Mouse (Mus musculus) spleen, postnatal 36 days (tissue): Measurements from ENCODE around the gene Tbc1d22a.

Experiments
- DNase-seq, 2 experiments: peaks; one replicate each; pipeline ENCODE4 v3.0.0; 2022; ENCODE audit warnings: low spot score in 2 of 2, mixed read lengths in 1 of 2

The Tbc1d22a gene

DNA sequence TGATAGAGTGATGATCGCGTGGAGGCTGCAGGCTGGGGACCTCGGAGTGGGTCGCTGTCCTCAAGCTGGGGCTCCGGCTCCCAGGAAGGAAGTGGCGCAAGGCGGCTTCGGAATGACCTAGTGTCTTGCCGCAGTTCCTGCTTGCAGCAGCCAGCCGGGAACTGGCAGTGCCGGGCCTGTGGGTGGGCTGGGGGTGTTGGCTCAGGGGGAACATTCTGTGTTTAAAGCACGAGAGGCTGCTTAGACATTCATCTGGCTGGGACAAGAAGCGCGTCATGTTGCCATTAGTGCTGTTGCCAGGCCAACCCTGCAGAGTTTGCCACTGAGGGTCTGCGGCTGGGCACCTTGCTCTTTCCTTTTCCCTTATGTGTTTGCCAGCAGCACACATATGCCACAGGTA, 63.2 kb downstream of the Tbc1d22a start:
- DNase-seq = no peak

DNA sequence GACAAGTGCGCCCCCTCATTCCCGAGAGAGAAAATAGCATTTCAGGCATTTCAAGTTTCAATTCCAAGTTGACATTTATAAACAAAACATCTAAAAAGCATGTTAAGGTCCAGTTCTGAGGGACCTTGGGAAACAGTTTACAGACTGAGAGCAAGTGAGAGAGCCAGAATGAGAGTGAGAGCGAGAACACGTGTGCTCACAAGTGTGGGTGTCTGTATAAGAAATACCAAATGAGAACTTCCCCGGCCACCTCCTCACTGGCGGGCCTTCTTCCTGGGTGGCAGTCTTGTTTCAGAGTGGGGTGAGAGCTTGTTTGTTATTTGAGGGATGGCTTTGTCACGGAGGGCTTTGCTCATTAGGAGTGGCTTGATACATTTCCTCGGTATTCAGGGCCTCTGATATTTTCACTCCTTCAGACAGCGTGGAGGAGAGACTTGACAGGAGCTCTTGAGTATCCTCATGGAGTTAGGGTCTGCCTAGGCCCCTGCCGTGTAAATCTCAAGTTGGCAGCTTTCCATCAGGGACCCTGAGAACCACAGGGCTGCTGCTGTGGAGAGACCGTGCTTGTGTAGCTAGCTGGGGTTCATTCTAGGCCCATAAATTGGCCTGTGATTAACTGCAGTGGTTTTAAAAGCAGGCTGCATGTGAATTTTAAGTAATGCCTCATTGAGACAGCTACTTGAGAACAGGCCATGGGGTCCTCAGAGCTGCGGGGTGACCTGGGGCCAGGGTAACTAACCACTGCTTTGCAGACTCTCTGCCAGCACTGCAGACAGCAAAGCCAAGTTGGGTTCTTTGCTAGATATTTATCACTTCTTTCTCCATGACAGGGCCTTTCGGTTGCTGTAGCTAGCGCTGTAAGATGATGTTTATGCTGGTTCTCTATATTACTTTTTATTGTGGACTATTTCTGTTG, 65.1 kb downstream of the Tbc1d22a start:
- DNase-seq = no peak

GRCm38 (mm10) chr15:86280137-86280536, 65.9 kb downstream of the Tbc1d22a start:
- DNase-seq = no peak

GRCm38 (mm10) chr15:86283238-86283637, 69.0 kb downstream of the Tbc1d22a start:
- no peak for DNase-seq

DNA sequence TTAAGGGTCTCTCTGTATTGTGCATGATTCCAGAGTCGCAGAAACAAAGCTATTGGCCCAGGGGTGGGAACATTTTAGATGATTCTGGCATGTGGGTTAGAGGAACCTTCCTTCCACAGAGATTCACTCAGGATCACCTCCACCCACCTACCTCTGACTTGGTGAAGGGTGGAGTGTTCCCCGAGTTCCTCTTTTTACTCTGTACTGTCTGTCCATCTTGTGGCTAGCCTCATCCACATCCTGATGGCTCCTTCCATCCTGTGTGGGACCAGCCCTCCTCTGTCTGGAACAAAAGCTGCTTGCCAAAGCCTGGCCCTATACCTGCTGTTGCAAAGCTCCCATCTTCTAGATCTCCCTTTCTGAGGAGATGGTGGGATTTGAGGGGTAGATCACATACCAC, 71.0 kb downstream of the Tbc1d22a start:
- DNase-seq = no peak

DNA sequence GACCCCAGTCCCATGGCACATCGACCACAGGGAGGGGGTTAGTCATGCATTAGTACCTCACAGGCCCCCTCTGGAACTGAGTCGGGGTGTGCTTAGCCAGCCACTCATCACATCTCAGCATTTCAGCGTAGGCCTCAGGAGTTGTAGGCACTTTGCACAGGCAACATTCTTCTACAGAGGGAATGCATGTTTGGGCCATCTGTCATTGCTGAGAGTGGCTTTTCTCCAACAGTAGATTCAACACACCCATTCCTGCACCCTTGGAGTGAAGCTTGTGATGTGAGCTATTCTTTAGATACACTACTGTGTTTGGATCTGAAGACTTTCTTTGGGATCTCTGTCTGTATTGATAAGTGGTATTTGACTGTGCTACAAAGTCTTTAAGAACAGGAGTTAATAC, 75.8 kb downstream of the Tbc1d22a start:
- no peak for DNase-seq

DNA sequence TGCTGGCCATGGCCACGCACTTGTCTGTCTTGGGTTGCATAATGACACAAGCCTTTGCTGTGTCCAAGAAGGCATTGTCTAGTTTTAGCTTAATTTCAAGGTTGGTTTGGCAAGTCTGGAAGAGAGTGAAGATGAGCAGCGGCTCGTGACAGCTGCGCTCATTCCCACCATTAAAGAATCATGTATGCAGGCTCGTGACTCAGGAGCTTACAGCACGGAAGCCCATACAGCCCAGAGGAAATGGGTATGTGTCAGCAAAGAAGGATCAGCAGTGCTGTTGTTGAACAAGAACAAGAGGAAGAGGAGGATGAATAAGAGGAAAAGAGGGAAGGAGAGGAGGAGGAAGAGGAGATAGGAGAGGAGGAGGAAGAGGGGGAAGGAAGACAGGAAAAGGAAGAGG, 78.0 kb downstream of the Tbc1d22a start:
- no peak for DNase-seq

- no peak for DNase-seq
These were observed 80.2 kb downstream of the Tbc1d22a start for GRCm38 (mm10) chr15:86294426-86294825.

GRCm38 (mm10) chr15:86295722-86296288, 81.5 kb downstream of the Tbc1d22a start:
- no peak for DNase-seq

- no peak for DNase-seq
These were observed 83.0 kb downstream of the Tbc1d22a start for GRCm38 (mm10) chr15:86297281-86297680.

- DNase-seq = no peak
These were observed 89.6 kb downstream of the Tbc1d22a start for GRCm38 (mm10) chr15:86303876-86304275.

DNA sequence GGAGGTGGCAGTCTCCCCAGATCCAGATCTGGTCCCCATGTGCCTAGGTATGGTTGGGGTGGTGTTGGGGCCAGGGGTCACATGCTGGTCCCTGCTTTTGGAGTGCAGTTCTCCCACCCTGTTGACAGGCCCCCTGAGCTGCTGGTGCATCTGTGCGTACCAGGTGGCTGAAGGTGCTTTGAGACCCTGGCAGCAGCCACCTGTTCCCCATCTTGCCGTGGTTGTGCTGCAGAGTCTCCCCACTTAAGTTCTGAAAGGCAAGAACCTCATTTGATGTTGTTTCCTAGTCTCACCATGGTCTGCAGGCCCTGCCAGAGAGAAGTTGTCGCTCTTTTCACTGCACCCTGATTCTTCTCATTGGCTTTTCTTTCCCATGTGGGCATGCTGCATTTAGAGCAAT, 90.6 kb downstream of the Tbc1d22a start:
- no peak for DNase-seq

DNA sequence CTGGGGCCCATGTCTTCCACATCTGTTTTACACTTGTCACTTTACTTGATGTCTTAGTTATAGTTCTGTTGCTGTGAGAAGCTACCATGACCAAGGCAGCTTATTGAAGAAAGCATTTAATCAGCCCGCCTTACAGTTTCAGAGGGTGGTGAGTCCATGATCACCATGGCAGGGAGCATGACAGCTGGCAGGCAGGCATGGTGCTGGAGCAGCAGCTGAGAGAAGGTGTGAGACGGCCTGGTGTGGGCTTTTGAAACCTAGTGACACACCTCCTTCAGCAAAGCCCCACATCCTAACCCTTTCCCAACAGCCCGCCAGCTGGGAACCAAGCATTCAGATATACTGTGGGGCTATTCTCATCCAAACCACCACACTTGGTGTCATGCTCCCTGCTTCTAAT, 91.0 kb downstream of the Tbc1d22a start:
- DNase-seq = no peak

DNA sequence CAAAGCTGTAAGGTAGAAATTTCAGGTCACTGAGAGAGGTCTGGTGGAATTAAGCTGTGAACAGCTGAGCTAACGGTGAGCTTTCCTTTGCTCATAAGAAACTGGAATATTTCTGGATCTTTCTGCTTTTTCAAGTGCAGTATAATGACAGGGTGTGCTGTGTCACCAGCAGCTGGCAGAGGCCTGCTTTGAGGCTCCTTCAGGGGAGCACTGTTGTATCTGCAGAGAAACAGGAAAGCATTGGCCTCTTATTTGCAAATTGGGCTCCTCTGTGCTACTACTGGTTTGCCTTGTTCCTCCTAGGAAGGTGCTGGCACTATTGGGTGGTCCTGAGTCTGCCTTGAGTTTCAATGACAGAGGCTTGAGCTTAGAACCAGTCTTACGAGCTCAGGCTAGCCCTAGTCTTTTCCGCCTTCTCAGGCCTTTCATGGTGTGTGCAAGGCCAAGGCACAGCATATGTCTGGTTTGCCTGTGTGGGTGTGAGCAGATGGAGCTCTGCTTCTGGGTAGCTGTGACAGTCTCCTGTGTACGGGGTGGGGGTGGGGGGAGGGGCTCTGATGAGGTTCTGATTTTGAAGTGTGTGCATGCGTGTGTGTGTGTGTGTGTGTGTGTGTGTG, 95.1 kb downstream of the Tbc1d22a start:
- DNase-seq = no peak

DNA sequence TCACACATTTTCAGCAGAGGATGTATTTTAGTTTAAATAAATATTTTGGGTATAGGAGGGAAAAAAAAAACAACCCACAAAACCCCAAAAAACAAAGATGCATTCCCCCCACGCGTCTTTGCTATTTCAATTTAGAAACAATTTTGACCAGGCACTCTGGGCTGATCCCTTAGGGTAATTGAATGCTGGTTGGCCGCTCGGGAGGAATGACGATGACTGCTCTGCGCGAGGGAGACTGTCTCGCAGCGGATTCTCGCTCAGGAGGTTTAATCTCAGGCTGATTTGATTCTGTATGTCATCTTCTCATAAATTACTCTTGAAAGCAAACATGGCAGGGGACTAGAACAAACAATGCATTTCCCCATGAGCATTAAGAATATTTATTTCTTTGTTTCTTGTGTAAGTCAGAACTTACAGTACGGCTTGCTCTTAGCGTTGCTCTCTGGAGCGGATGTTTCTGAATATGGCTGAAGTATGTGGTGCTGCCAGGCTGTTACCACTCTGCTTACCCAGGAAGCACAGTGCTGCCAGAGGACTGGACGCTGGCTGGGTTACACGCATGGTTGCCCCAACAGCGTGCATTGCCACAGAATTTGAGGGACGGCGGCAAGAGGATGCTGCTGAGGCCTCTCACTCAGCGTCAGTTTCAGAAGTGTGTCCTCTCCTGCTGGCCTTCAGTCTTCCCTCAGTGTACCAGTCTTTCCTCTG, 106.7 kb downstream of the Tbc1d22a start:
- no peak for DNase-seq

GRCm38 (mm10) chr15:86326341-86326740, 112.1 kb downstream of the Tbc1d22a start:
- no peak for DNase-seq

- DNase-seq = no peak
These were observed 115.7 kb downstream of the Tbc1d22a start for GRCm38 (mm10) chr15:86329911-86330310.

DNA sequence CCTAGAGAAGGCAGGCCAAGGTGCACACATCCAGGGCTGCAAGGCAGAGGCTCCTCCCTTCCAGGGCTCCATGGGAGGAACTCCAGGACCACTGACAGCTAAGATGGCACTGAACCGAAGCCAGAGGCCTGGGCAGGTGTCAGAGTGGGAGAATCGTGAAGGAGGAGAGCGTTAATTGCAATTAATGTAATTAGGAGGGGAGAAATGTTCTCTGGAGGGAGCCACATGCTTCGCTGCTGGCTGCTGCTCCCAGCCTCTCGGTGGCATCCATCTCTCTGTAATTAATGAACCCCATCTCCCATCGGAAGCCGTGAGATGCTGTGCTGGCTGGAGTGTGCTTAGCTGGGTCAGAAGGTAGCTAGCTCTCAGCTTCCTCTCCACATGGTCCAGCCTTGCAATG, 116.2 kb downstream of the Tbc1d22a start:
- DNase-seq = no peak

DNA sequence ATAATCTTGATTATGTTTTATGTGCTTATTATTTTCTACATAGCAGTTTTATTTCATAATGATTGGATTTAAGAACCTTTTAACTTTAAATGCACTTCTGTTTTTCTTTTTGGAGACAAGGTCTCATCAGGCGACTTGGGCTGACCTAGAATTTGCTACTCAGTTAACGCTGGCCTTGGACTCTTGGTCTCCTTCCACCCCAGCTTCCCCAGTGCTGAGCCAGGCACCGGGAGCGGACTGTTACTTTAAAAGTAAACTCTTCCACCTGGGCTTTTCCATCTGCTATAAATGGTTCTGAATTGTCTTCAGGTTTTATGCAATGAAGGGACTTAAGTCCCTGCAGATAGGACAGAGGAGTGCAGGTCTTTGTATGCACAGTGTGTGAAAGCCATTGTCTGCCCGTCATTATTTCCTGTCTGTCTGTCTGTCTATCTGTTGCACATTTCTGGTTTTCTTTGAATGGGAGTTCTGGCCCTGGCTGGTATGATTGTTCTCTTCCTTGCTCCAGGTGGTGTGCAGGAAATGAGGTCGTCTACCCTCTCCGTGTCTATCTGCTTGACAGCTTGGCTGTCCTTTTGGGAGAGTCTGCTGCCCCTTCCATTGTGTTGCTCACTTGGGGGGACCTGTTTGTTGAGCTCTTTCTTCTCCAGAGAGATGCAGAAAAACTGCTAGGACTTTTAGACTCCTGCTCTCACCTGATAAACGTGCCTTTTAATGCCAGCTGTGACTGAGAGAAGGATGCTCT, 117.4 kb downstream of the Tbc1d22a start:
- DNase-seq = no peak

GRCm38 (mm10) chr15:86333176-86333575, 118.9 kb downstream of the Tbc1d22a start:
- no peak for DNase-seq

DNA sequence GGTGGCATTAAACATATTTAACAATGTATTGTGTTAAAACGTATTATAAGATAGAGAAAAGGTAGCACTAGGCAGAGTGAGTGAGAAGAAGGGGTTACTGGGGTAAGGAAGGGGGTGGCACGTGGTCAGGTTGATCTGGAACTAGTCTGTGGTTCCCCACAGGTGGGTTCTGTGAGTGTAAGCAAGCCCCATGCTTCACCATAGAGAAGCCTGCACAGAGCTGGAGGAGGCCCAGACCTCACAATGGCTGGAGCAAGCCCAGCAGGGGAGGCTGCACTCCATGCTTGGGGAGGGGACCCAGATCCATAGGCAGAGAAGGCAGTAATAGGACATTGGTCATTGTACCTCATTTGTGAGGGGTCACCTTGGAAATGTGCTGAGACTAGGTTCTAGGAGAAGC, 119.3 kb downstream of the Tbc1d22a start:
- DNase-seq = no peak

DNA sequence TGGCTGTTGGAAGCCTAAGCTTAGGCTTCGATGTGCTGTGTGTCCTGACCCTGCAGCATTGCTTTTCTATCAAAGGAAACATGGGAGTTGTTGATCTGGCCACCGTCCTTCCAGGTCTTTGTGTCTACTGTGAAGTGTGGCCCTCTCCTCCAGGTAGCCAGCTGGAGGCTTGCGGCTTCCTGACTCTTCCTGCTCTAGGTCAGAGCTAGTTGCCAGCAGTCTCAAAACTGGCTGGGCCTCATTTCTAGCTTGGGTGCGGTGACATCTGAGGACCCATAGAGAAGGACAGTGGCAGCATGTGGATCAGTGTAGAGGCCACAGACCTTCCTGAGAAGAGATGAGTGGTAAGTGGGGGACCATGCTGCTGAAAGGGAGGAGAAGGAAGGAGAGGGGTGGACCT, 120.0 kb downstream of the Tbc1d22a start:
- DNase-seq = no peak
